Mouse (Mus musculus): ENCODE measurements around the gene Mup7.
A peak's percentile ranks its signal among the peaks of the same experiment; 100 is the strongest.
"Not testable (repeated sequence)": the region's sequence is repeated elsewhere in the genome, so short reads cannot be mapped to it uniquely, and the experiment has no call there.

Mup7 gene

DNA sequence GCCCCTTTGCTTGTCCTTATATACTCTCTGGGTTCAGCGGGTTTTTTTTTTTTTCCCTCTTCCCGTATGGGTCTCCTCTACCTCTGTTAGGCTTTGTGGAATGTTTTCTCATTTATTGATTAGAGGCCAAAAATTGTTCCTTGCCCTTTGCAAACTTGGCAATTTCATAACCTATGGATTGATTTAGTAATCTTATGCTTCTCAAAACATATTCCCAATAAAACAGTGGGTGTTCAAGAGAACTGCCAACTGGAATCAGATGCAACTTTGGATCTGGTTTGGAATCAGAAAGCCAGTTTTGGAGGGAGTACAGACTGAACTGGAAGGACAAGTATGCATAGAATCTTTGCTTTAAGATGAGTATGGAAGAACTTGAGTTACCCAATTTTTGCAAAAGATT, at the start of gene Mup7:
Gene Mup7, minus strand, starts transcription at position 101 of the 400 bp plus-strand sequence.
- not testable (repeated sequence) for DNase-seq (ENCODE audit: low spot score)

DNA sequence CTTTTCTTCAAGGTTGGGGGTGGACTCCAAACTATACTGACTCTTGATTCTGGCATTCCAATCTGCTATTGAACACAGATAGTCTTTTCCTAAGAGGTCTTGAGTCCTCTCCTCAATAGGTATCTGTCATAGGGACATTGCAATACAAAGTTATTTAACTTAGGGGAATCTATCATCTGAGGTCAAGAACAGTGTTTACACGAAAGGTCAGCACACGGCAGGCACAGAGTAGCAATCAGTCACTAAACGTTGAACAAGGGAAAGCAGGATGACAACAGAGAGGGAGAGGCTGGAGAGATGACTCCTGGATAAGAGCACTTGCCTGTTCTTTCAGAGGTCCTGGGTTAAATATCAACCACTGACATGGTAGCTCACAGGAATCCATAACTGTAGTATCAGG, 9.6 kb upstream of the Mup7 start:
- peak; percentile 2 for DNase-seq (ENCODE audit: low spot score)

DNA sequence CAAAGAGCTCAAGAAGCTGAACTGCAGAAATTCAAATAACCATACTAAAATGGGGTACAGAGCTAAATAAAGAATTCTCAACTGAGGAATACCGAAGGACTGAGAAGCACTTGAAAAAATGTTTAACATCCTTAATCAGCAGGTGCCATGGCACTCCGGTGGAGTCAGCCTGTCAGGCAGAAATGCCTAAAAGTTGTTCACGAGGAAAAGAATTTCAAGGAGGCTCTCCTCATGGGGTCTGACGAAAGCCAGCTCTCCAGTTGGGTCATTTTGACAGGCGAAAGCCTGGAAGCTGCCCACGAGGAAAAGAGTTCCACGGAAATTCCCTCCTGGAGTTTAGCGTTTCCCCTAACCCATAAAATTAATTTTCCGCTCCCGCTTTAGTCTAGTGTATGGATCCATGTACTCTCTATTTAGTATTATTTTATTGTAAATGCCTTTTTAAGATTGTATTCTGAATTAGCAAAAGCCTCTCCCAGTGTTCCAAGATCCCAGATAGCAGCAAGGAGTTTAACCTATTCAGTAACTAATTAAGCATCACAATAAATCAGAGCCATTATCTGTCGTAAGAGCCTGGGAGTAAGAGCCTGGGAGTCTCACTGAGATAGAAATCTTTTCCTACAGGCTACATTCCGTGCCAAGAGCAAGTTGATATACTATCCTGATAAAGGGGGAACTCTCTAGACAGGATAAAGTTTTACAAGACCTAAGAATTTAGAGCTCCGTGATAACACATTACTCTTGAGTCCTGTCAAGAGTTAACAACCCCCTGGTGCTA, 40.8 kb downstream of the Mup7 start:
- not testable (repeated sequence) for DNase-seq (ENCODE audit: low spot score)

DNA sequence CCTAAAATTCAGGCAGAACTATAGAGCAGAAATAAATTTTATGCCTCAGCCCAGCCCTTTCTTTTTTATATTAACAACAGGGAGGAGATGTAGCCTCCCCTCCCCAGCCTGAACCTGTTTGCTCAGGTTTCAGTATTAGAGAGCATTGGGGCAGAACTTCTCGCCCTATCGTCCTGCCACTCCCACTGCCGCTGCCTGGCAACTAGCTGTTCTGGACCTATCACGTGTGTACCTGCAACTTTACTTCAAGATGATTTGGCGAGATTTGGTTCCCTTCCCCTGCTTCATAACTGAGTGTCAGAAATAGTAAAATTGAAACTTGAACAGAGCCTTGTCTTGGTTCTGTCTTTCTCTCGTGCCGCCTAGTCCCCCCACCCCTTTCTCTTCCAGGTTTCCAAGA, 50.1 kb downstream of the Mup7 start:
- not testable (repeated sequence) for DNase-seq (ENCODE audit: low spot score)

Measured in yolk sac, embryonic 10.5 days (tissue).